Mouse (Mus musculus) lung, postnatal 36 days (tissue): ENCODE measurements at regions not wholly inside any gene's neighbourhood (a gene's known extent, or its start where the extent isn't known, plus 50 kb on each side); places are given as distances from the start of the nearest gene placed in this dataset.

Source experiments
- DNase-seq: peaks from one replicate; pipeline ENCODE4 v3.0.0; 2022; ENCODE audit warnings: mixed read lengths

DNA sequence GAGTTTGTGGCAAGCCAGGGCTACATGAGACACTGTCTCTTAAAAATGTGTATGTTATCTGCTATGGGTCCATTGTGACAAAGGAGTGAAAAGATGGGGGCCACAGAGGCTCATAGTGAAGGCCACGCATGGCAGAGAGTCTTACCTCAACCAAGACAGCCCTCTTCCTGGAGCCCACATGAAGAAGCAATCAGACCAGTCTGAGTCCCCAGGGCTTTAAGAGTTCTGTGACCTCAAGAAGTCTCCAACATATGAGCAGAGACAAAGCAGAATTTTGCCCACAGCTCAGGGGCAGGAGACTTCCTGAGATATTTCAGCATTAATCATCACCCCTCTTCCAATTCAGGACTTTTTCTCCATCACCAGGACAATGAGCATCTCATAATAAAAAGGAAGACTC is 50.4 kb upstream of the Ankrd34c start:
- no peak for DNase-seq
